Mouse (Mus musculus): ENCODE results near the gene Ap1s3.

Ap1s3 gene

GRCm38 (mm10) chr1:79598385-79599178, 73.2 kb downstream of the Ap1s3 start:
- DNase-seq (ENCODE audit: low read depth, low spot score): peak; percentile 22

- no peak for DNase-seq (ENCODE audit: low read depth, low spot score)
Observed at GRCm38 (mm10) chr1:79592721-79593277, 79.0 kb downstream of the Ap1s3 start.

- no peak for DNase-seq (ENCODE audit: low read depth, low spot score)
Observed at GRCm38 (mm10) chr1:79591091-79591490, 80.7 kb downstream of the Ap1s3 start.

- no peak for DNase-seq (ENCODE audit: low read depth, low spot score)
Observed at GRCm38 (mm10) chr1:79589971-79590763, 81.6 kb downstream of the Ap1s3 start.

DNA sequence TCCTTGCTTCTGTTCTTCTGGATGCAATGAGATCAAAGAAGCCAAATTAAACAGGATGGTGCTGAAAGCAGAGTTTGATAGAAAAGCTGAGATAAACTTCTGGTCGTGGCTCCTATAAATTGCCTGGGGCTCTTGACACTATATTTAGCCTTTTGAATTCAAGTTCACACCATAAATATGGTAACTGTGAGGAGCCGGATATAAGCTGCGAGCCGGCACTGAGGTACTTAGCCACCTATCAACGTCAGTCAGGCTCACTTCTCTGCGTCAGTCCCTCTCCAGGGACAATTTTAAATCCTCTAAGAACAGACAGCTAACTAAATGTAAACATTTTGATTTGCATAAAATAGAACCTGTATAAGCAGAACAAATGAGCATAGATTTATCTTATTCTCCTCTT, 82.3 kb downstream of the Ap1s3 start:
- DNase-seq (ENCODE audit: low read depth, low spot score): no peak

DNA sequence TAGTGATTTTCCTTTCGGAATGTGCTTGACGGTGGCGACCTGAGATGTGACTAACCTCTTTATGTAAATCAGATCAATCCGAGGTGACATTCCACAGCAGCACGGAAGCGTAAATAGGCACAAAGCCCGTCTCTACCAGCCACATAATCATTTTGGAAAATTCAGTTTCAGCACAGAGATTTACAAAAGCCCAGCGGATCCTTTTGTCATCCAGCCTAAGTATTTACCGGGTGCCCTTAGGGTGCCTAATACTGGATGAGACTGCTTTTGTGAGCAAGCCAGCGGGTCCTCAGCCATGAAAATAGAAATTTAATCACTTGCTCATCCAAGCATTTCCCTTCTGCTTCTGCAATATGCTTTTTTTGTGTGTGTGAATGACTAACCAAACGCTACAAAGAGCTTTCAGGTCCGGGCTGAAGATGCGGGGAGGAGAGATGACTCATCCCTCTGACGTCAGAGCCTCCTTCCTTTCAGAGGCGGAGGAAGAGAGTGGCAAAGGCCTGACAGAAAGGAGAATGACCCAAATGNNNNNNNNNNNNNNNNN, 90.6 kb downstream of the Ap1s3 start:
- peak; percentile 72 for DNase-seq (ENCODE audit: low read depth, low spot score)

DNA sequence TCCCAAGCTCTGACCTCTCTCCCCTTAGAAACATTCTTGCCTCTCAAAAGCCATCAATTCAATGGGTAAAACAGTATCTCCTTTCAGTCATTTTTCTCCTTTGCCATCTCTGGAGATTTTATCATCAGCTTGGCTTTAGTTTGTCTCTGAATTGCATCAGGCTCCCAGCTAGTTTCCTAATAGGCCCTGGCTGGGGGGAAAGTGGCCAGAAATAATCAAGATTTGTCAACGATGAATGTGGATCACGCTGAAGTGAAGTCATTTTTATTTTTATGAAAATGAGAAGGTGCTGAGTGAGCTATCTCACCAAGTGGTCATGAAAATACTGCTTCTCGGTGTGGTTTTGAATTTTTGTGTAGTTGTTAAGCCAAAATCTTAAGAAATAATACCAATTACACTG, 94.4 kb downstream of the Ap1s3 start:
- DNase-seq (ENCODE audit: low read depth, low spot score): no peak

- no peak for DNase-seq (ENCODE audit: low read depth, low spot score)
Observed at GRCm38 (mm10) chr1:79571912-79572311, 99.9 kb downstream of the Ap1s3 start.

DNA sequence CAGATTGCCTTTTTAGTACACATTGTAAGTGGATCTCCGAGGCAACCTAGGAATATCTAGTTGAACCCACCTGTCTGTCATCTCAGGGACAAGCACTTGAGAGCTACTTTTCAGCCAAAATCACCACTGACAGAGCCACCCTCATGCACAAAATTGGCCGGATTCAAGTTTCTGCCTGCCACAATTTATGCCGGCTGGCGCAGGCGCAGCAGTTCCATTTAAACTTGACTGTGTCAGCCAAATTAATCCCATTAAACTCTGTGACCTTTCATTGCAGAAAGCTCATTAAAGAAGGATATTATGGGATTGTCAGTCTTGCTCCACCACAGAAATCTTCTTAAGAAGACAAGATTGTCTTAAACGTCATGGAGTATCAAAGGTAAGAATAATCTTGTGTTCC, 100.6 kb downstream of the Ap1s3 start:
- DNase-seq (ENCODE audit: low read depth, low spot score): no peak

- no peak for DNase-seq (ENCODE audit: low read depth, low spot score)
Observed at GRCm38 (mm10) chr1:79561186-79561585, 110.6 kb downstream of the Ap1s3 start.
